Mouse (Mus musculus): ENCODE data around the gene Elob. TPM values are rescaled to one million over a fixed set of nuclear protein-coding genes. Genes with fewer than 3 reads are reported as not detected.
A peak's percentile ranks its signal among the peaks of the same experiment; 100 is the strongest.

The Elob gene
- polyA plus RNA-seq, 1 experiment from 2014 or later, result 1,025 TPM

DNA sequence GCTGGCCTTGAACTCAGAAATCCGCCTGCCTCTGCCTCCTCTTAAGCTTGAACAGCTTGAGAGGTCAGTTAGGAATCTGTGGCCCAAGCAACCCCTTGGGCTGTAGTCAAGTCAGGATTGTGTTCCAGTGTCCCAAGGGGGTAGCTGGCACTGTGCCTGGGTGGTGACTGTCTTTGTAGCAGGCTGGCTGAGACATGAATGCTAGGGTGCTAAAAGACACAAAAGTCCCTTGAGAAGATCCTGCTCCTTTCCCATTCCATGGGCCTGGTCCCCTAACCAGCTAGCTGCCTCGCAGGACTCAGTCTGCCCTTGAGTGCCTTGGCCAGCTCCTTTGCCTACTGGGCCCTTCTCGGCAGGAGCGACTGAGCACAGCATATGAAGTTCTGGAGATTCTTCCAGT lies 34.0 kb upstream of the Elob start:
- no peaks in the 10 kb centered on the region for H3K36me3 ChIP-seq (ENCODE audit: control insufficient read depth, insufficient read depth)
- H3K9me3 ChIP-seq (ENCODE audit: control insufficient read depth), result no peaks in the 10 kb centered on the region
- no peak for TF ChIP-seq CTCF (IDR thresholded peaks at IDR 0.05; ENCODE audit: low read depth)
- H3K9ac ChIP-seq (ENCODE audit: low read depth, low read length), result no peak overlapping the region
- 85% methylated on average over 4 of the region's 4 CpGs for WGBS
- no peaks in the 10 kb centered on the region for H3K4me1 ChIP-seq (replicated peaks; ENCODE audit: control insufficient read depth, insufficient read depth, low read length)
- H3K27ac ChIP-seq (ENCODE audit: low read depth, low read length), result no peak overlapping the region
- ATAC-seq, result no peak
- H3K4me3 ChIP-seq (ENCODE audit: low read depth, low read length), result no peak overlapping the region
- no peaks in the 10 kb centered on the region for H3K27me3 ChIP-seq (replicated peaks; ENCODE audit: control insufficient read depth, insufficient read depth, low read length)
- H3K4me2 ChIP-seq (replicated peaks; ENCODE audit: low read depth), result no peak overlapping the region

DNA sequence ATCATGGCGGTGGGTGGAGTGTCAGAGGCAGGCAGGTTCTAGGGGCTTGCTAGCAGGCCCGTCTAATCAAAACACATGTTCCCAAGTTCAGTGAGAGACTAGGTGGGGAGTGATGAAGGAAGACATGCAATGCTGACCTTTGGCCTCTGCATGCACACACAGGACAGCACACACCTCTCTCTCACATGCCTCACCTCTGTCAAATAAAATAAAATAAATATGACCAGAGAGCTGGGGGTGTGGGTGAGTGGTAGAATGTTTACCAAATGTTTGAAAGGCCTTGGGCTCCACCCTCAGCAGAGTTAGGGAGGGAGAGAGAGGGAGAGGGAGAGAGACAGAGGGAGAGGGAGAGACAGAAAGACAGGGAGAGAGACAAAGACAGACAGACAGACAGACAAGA lies 29.0 kb upstream of the Elob start:
- WGBS, result 39% methylated on average over 2 of the region's 2 CpGs
- no peak overlapping the region for H3K4me3 ChIP-seq (ENCODE audit: low read depth, low read length)
- H3K4me1 ChIP-seq (replicated peaks; ENCODE audit: control insufficient read depth, insufficient read depth, low read length), result no peaks in the 10 kb centered on the region
- no peaks in the 10 kb centered on the region for H3K27me3 ChIP-seq (replicated peaks; ENCODE audit: control insufficient read depth, insufficient read depth, low read length)
- H3K9me3 ChIP-seq (ENCODE audit: control insufficient read depth), result no peaks in the 10 kb centered on the region
- no peaks in the 10 kb centered on the region for H3K36me3 ChIP-seq (ENCODE audit: control insufficient read depth, insufficient read depth)
- H3K4me2 ChIP-seq (replicated peaks; ENCODE audit: low read depth), result no peak overlapping the region
- no peak for ATAC-seq
- H3K9ac ChIP-seq (ENCODE audit: low read depth, low read length), result no peak overlapping the region
- TF ChIP-seq CTCF (IDR thresholded peaks at IDR 0.05; ENCODE audit: low read depth), result no peak
- H3K27ac ChIP-seq (ENCODE audit: low read depth, low read length), result no peak overlapping the region

DNA sequence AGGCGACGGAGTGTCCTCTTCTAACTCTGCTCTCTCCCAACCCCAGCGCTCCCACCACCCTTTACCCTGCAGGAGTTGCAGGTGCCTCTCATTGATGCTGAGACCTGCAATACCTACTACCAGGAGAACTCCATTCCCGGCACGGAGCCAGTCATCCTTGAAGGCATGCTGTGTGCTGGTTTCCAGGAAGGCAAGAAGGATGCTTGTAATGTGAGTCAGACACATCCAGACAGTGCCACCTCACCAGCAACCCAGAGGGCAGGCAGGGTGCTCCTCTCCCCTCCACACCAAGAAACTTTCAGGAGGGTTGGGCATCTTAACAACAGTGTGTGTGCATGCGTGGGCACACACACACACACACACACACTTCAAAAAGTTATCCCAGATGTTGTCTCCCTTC lies 28.3 kb upstream of the Elob start:
- Histone ChIP-seq H3K4me3 (ENCODE audit: low read depth, low read length) (no peak overlapping the region), H3K27ac (ENCODE audit: low read depth, low read length) (no peak overlapping the region), H3K9ac (ENCODE audit: low read depth, low read length) (no peak overlapping the region), H3K36me3 (ENCODE audit: control insufficient read depth, insufficient read depth) (no peaks in the 10 kb centered on the region), H3K27me3 (replicated peaks; ENCODE audit: control insufficient read depth, insufficient read depth, low read length) (no peaks in the 10 kb centered on the region), H3K4me2 (replicated peaks; ENCODE audit: low read depth) (no peak overlapping the region), H3K4me1 (replicated peaks; ENCODE audit: control insufficient read depth, insufficient read depth, low read length) (no peaks in the 10 kb centered on the region), H3K9me3 (ENCODE audit: control insufficient read depth) (no peaks in the 10 kb centered on the region)
- 89% methylated on average over 6 of the region's 6 CpGs for WGBS
- ATAC-seq, result no peak
- no peak for TF ChIP-seq CTCF (IDR thresholded peaks at IDR 0.05; ENCODE audit: low read depth)

DNA sequence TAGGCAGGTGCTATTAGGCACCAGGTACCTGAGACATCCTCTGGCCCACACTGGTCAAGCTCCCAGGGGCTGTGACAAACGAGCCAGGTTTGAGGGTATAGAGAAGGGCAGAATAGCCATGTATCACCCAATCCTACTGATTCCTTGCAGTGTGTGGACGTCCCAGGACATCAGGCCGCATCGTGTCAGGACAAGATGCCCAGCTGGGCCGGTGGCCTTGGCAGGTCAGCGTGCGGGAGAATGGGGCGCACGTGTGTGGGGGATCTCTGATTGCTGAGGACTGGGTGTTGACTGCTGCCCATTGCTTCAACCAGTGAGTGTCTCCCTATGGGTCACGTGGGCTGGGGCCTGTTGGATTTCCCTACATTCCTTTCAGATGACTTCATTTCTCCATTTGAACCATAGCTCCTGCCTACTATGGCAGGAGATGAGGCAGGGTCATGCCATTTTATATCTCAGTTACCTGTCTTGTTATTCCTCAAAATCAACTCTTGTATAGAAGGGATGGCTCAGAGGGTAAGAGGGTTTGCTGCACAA lies 25.4 kb upstream of the Elob start:
- H3K9ac ChIP-seq (ENCODE audit: low read depth, low read length), result no peak overlapping the region
- no peaks in the 10 kb centered on the region for H3K4me1 ChIP-seq (replicated peaks; ENCODE audit: control insufficient read depth, insufficient read depth, low read length)
- H3K4me3 ChIP-seq (ENCODE audit: low read depth, low read length), result no peak overlapping the region
- no peaks in the 10 kb centered on the region for H3K36me3 ChIP-seq (ENCODE audit: control insufficient read depth, insufficient read depth)
- WGBS, result 74% methylated on average over 10 of the region's 10 CpGs
- H3K4me2 ChIP-seq (replicated peaks; ENCODE audit: low read depth), result peak overlapping the region; percentile 14; the same call in 1 of the 2 replicates
- TF ChIP-seq CTCF (IDR thresholded peaks at IDR 0.05; ENCODE audit: low read depth), result no peak
- no peak for ATAC-seq
- no peaks in the 10 kb centered on the region for H3K27me3 ChIP-seq (replicated peaks; ENCODE audit: control insufficient read depth, insufficient read depth, low read length)
- no peaks in the 10 kb centered on the region for H3K9me3 ChIP-seq (ENCODE audit: control insufficient read depth)
- H3K27ac ChIP-seq (ENCODE audit: low read depth, low read length), result no peak overlapping the region

DNA sequence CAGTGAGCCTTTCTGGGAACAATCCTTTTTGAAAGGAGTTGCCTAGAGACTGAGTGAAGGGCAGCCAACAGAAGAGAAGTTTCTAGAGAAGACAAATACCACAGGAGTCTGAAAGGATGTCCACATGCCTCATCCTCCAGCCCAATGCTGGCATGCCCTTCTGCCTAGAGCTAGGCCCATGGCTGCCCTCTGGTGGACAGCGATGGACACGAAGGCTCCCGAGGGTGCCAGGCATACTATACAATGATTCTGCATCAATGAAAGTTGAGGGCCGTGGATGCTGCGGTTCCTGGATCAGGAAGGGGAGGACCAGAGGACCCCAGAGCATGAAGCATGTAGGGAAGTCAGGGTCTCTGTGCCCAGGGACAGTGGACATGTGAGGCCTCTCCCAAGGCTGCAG lies 24.4 kb upstream of the Elob start:
- H3K4me2 ChIP-seq (replicated peaks; ENCODE audit: low read depth), result peak overlapping the region; percentile 14
- H3K27ac ChIP-seq (ENCODE audit: low read depth, low read length), result peak overlapping the region; percentile 57; the same call in 1 of the 2 replicates
- no peaks in the 10 kb centered on the region for H3K36me3 ChIP-seq (ENCODE audit: control insufficient read depth, insufficient read depth)
- ATAC-seq, result peak; percentile 30; the same call in 1 of the 2 replicates
- H3K4me1 ChIP-seq (replicated peaks; ENCODE audit: control insufficient read depth, insufficient read depth, low read length), result no peaks in the 10 kb centered on the region
- 36% methylated on average over 5 of the region's 5 CpGs for WGBS
- H3K27me3 ChIP-seq (replicated peaks; ENCODE audit: control insufficient read depth, insufficient read depth, low read length), result no peaks in the 10 kb centered on the region
- no peak overlapping the region for H3K9ac ChIP-seq (ENCODE audit: low read depth, low read length)
- H3K4me3 ChIP-seq (ENCODE audit: low read depth, low read length), result no peak overlapping the region
- no peaks in the 10 kb centered on the region for H3K9me3 ChIP-seq (ENCODE audit: control insufficient read depth)
- TF ChIP-seq CTCF (IDR thresholded peaks at IDR 0.05; ENCODE audit: low read depth), result peak; percentile 87

DNA sequence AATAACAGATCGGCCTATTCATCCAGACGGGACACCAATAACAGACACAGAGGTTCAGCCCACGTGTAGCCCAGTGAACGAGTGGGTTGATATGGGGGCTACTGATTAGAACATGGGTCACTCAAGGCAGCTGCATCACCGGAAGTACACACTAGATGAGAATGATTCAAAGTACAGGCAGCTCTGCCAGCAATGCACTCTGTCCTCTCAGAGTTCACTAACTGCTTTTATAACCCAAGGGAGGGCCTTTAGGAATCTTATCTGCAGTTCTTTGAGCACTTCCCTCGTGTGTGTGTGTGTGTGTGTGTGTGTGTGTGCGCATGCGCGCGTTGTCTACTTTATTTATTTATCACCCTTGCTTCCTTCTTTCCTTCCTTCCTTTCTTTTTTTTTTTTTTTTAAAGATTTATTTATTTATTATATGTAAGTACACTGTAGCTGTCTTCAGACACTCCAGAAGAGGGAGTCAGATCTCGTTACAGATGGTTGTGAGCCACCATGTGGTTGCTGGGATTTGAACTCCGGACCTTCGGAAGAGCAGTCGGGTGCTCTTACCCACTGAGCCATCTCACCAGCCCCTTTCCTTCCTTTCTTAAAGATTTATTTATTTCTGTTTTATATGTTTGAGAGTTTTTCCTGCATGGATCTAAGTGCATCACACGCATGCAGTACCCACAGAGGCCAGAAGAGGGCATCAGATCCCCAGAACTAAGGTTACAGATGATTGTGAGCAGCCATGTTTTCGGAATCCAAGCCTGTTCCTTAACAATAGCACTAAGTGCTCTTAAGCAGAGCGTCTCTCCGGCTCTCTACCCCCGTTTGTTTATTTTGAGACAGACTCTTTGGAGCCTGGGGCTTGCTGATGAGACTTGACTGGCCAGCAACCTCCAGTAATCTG lies 22.2 kb upstream of the Elob start:
- Histone ChIP-seq H3K4me2 (replicated peaks; ENCODE audit: low read depth) (no peak overlapping the region), H3K36me3 (ENCODE audit: control insufficient read depth, insufficient read depth) (no peaks in the 10 kb centered on the region), H3K4me3 (ENCODE audit: low read depth, low read length) (no peak overlapping the region), H3K9me3 (ENCODE audit: control insufficient read depth) (no peaks in the 10 kb centered on the region), H3K9ac (ENCODE audit: low read depth, low read length) (no peak overlapping the region), H3K27me3 (replicated peaks; ENCODE audit: control insufficient read depth, insufficient read depth, low read length) (no peaks in the 10 kb centered on the region), H3K27ac (ENCODE audit: low read depth, low read length) (peak overlapping the region; percentile 81), H3K4me1 (replicated peaks; ENCODE audit: control insufficient read depth, insufficient read depth, low read length) (no peaks in the 10 kb centered on the region)
- ATAC-seq, result peak; percentile 96
- TF ChIP-seq CTCF (IDR thresholded peaks at IDR 0.05; ENCODE audit: low read depth), result peak; percentile 85
- 36% methylated on average over 18 of the region's 19 CpGs for WGBS

Data from intestine, postnatal 0 days (tissue).